Mouse (Mus musculus) spleen, adult 2 months (tissue): ENCODE data around the gene Galc.

Experiments
- CTCF ChIP-seq: fragments of 200-500 bp; IDR thresholded peaks from 2 replicates; pipeline ENCODE4 v1.5.1; 2011; ENCODE audit warnings: mild to moderate bottlenecking, inconsistent platforms; ENCODE audit not compliant: insufficient read depth, insufficient read length, insufficient replicate concordance; ENCODE audit errors: extremely low read depth
- POLR2A ChIP-seq: fragments of 200-500 bp; IDR thresholded peaks from 2 replicates; pipeline ENCODE4 v1.6.1; 2011; ENCODE audit warnings: low read depth, low read length, inconsistent platforms

DNA sequence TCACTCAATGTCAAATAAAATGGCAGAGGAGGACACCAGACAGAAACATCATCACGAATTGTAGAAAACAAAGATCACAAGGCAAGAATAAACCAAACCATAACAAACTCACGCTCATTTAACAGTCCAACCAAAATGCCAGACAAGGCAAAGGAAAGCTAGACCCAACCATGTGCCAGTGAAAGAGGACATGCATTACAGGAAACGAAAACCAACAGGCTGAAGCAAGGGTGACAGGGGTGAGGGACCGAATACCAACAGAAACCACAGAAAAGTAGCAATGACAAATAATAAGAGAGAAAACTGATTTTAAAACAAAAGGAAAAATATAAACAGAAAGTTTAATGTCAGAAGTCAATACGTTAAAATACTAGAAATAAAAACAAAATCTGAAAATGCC, 36.0 kb downstream of the Galc start:
- TF ChIP-seq CTCF (no peak), POLR2A (no peak)
